Mouse (Mus musculus): Measurements from ENCODE around the gene Ppp6r3. TPM values are rescaled to one million over a fixed set of nuclear protein-coding genes. Genes with fewer than 3 reads are reported as not detected.
"Not testable (repeated sequence)": the region's sequence is repeated elsewhere in the genome, so short reads cannot be mapped to it uniquely, and the experiment has no call there.

Gene Ppp6r3
- polyA plus RNA-seq, 1 experiment from 2014 or later = 54.4 TPM

DNA sequence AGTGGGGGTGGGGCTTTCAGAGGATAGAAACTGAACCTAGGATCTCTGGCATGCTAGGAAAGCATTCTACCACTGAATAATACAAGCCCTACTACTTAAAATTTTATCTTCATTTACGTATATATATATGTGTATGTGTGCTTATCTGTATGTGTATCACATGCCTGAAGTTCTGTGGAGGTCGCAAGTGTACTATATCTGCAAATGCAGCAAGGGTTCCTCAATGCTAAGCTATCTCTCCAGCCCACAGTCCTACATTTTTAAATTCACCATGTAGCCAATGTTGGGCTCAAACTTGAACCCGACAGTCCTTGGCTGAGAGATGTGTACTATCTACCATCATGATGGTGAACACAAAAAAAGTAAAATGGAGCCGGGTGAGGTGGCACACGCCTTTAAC is 34.6 kb downstream of the Ppp6r3 start:
- Histone ChIP-seq H3K9ac (replicated peaks) (no peak overlapping the region), H3K36me3 (peaks cover 7% of the 10 kb centered on the region; the same call in 1 of the 2 replicates), H3K27me3 (replicated peaks) (no peaks in the 10 kb centered on the region), H3K9me3 (replicated peaks) (no peaks in the 10 kb centered on the region), H3K4me1 (0 out of 2 replicates have a peak, but pooled peaks cover 3% of the 10 kb centered on the region), H3K4me3 (replicated peaks) (no peak overlapping the region), H3K27ac (replicated peaks) (no peak overlapping the region), H3K4me2 (no peak overlapping the region)
- 96% methylated on average over 5 of the region's 5 CpGs for WGBS
- ATAC-seq (ENCODE audit: low FRiP score) = no peak

DNA sequence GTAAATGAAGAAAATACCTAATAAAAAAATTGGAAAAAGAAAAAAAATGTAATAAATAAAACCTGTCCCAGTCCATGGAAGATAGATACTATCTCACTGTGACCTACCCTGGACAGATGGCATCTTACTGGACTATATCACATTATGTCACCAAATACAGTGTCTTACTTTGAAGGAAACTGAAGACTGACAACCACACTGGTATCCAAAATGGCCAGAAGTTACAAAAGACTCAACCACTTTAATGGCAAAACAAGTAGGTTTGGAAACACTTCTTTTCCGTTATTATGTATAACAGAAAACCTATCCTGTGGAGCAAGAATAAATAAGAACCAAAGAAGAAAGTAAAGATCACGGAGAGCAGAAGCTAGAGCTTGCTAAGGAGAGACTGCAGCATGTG is 35.3 kb downstream of the Ppp6r3 start:
- Histone ChIP-seq H3K36me3 (peaks cover 7% of the 10 kb centered on the region; the same call in 1 of the 2 replicates), H3K4me1 (0 out of 2 replicates have a peak, but pooled peaks cover 3% of the 10 kb centered on the region), H3K9ac (replicated peaks) (no peak overlapping the region), H3K9me3 (replicated peaks) (no peaks in the 10 kb centered on the region), H3K4me3 (replicated peaks) (no peak overlapping the region), H3K27me3 (replicated peaks) (no peaks in the 10 kb centered on the region), H3K27ac (replicated peaks) (no peak overlapping the region), H3K4me2 (no peak overlapping the region)
- ATAC-seq (ENCODE audit: low FRiP score) = no peak
- 92% methylated on average over 2 of the region's 2 CpGs for WGBS

DNA sequence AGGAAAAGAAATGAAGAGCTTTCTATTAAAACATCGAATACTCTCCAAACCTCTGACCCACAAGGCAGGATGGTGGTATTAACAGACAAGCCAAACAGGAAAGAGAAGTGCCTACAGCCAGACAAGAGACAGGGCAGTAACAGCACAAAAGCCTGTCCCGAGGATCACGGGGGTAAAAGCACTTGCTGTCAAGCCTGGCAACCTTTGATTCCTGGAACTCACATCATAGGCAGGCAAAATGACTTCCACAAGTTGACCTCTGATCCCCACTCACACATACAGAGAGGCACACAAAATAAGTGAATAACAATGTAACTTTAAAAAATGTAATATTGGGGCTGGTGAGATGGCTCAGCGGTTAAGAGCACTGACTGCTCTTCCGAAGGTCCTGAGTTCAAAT is 36.1 kb downstream of the Ppp6r3 start:
- H3K27me3 ChIP-seq (replicated peaks) = no peaks in the 10 kb centered on the region
- H3K36me3 ChIP-seq = peaks cover 7% of the 10 kb centered on the region; the same call in 1 of the 2 replicates
- H3K4me2 ChIP-seq = no peak overlapping the region
- 89% methylated on average over 5 of the region's 5 CpGs for WGBS
- no peak overlapping the region for H3K4me3 ChIP-seq (replicated peaks)
- ATAC-seq (ENCODE audit: low FRiP score) = no peak
- H3K4me1 ChIP-seq = 0 out of 2 replicates have a peak, but pooled peaks cover 3% of the 10 kb centered on the region
- H3K9me3 ChIP-seq (replicated peaks) = no peaks in the 10 kb centered on the region
- H3K27ac ChIP-seq (replicated peaks) = no peak overlapping the region
- H3K9ac ChIP-seq (replicated peaks) = no peak overlapping the region

DNA sequence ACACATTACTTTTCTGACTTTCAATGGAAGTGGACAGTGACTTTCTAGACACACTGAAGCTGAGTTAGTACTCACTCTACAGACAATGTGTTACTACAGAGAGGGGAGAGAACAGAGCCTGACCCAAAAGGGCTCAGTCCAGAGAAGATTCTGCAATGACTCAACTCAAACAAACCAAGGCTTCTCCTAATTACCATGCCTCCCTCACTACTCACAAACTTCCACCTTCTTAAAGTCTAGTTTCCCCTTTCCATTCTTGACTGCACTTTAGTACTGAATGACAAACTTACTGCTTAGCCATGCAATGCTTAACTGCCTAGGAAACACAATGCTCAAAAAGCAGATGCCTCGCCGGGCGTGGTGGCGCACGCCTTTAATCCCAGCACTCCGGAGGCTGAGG is 37.9 kb downstream of the Ppp6r3 start:
- ATAC-seq (ENCODE audit: low FRiP score) = no peak
- Histone ChIP-seq H3K9ac (replicated peaks) (no peak overlapping the region), H3K9me3 (replicated peaks) (no peaks in the 10 kb centered on the region), H3K36me3 (peaks cover 5% of the 10 kb centered on the region; the same call in 1 of the 2 replicates), H3K4me3 (replicated peaks) (no peak overlapping the region), H3K4me2 (no peak overlapping the region), H3K27me3 (replicated peaks) (no peaks in the 10 kb centered on the region), H3K4me1 (0 out of 2 replicates have a peak, but pooled peaks cover 3% of the 10 kb centered on the region), H3K27ac (replicated peaks) (no peak overlapping the region)
- WGBS = 98% methylated on average over 6 of the region's 6 CpGs

DNA sequence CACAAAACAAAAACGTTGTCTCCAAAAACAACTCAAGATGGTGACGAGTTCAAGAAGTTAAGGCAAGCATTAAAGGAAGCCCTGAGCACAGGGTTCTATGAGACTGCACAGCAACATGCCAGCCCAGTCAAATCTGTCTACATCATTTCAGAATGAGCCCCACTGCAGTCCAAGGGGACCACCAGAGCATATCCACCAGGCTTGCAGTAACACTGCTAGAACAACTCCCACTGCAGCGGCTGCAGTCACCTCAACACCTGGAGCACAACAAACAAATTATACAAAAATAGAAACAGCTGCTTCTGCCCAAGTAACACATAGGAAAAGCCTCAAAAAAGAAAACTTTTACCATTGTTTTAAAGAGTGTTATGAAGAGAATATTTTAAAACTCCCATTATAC is 40.6 kb downstream of the Ppp6r3 start:
- no peaks in the 10 kb centered on the region for H3K36me3 ChIP-seq
- 89% methylated on average over 3 of the region's 3 CpGs for WGBS
- H3K9ac ChIP-seq (replicated peaks) = no peak overlapping the region
- no peak overlapping the region for H3K4me2 ChIP-seq
- no peak for ATAC-seq (ENCODE audit: low FRiP score)
- no peaks in the 10 kb centered on the region for H3K27me3 ChIP-seq (replicated peaks)
- H3K4me3 ChIP-seq (replicated peaks) = no peak overlapping the region
- H3K27ac ChIP-seq (replicated peaks) = no peak overlapping the region
- H3K9me3 ChIP-seq (replicated peaks) = no peaks in the 10 kb centered on the region
- peaks cover 5% of the 10 kb centered on the region; the same call in 1 of the 2 replicates for H3K4me1 ChIP-seq

DNA sequence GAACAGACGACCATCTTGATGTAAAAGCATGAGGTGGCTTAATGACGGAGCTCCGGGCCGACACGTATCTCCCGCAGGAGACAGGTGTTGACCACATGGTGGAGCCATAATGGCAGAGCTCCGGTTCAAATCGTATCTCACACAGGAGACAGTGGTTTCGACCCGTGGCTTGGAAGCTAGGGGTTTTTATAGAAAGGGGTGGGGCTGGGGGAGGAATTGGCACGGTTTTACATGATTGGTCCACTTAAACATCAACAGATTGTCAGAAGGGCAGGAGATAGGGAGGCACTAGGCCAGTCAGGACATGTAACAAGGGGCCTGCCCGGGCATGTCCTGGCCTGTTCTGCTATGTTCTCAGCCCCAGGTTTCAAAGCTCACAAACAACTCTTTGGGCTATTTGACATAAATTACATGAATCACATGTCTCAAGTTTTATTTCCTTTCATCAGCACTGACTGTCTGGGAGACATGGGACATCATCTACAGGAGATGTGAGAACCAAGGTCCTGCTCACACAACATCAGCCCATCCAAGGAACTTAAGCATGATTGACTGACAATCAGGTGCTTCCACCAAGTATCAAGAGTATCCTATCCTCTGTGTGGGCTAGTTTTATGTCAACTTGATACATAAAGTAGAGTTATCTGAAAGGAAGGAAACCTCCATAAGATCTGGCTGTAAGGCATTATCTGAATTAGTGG is 42.1 kb downstream of the Ppp6r3 start:
- H3K9ac ChIP-seq (replicated peaks); H3K4me1 ChIP-seq; H3K4me2 ChIP-seq; H3K36me3 ChIP-seq; H3K27me3 ChIP-seq (replicated peaks); H3K4me3 ChIP-seq (replicated peaks); ATAC-seq (ENCODE audit: low FRiP score); H3K9me3 ChIP-seq (replicated peaks); H3K27ac ChIP-seq (replicated peaks): not testable (repeated sequence)
- WGBS = 89% methylated on average over 12 of the region's 12 CpGs

DNA sequence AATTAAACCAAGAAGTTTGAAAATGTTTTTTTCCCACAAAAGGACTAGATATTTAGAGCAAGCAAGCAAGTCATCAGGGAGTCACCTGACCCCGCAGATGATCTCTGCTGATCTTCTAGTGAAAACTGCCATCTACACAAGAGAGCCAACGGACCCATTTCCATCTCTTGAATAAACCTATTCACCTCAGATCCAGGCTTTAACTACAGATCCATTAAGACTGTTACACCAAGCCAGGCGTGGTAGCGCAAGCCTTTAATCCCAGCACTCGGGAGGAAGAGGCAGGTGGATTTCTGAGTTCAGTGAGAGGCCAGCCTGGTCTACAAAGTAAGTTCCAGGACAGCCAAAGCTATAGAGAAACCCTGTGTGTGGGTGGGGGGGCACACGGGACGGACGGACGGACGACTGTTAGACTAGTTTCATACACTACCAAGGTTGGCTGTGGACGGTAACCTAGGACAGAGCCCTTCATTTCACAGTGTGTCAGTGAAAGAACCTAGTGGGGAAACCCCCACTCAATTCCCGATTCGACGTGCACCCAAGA is 42.8 kb downstream of the Ppp6r3 start:
- Histone ChIP-seq H3K9me3 (replicated peaks) (no peaks in the 10 kb centered on the region), H3K27me3 (replicated peaks) (no peaks in the 10 kb centered on the region), H3K9ac (replicated peaks) (no peak overlapping the region), H3K4me1 (peaks cover 5% of the 10 kb centered on the region; the same call in 1 of the 2 replicates), H3K4me3 (replicated peaks) (no peak overlapping the region), H3K36me3 (no peaks in the 10 kb centered on the region), H3K27ac (replicated peaks) (no peak overlapping the region), H3K4me2 (no peak overlapping the region)
- no peak for ATAC-seq (ENCODE audit: low FRiP score)
- 96% methylated on average over 14 of the region's 14 CpGs for WGBS

DNA sequence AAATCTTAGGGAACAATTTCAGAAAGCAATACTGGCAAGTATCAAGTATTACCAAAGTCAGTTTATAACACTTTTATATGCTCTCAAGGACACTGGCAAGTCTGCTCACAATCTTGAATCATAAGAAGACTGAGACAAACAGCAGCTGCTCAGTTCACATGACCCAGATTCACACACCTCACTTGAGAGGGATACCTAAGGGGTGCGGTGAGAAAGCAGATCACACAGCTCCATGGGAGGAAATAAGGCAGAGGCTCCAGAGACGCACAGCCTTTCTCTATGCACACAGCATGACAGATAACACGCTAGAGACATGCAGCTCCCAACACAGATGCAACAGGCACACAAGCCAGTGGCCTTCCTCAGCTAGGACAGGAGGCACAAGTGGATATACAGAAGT is 45.8 kb downstream of the Ppp6r3 start:
- no peaks in the 10 kb centered on the region for H3K27me3 ChIP-seq (replicated peaks)
- peaks cover 3% of the 10 kb centered on the region; the same call in 1 of the 2 replicates for H3K4me1 ChIP-seq
- no peak overlapping the region for H3K4me3 ChIP-seq (replicated peaks)
- H3K9ac ChIP-seq (replicated peaks) = no peak overlapping the region
- H3K27ac ChIP-seq (replicated peaks) = no peak overlapping the region
- WGBS = 92% methylated on average over 3 of the region's 3 CpGs
- H3K36me3 ChIP-seq = peaks cover 15% of the 10 kb centered on the region
- H3K9me3 ChIP-seq (replicated peaks) = no peaks in the 10 kb centered on the region
- no peak for ATAC-seq (ENCODE audit: low FRiP score)
- no peak overlapping the region for H3K4me2 ChIP-seq

DNA sequence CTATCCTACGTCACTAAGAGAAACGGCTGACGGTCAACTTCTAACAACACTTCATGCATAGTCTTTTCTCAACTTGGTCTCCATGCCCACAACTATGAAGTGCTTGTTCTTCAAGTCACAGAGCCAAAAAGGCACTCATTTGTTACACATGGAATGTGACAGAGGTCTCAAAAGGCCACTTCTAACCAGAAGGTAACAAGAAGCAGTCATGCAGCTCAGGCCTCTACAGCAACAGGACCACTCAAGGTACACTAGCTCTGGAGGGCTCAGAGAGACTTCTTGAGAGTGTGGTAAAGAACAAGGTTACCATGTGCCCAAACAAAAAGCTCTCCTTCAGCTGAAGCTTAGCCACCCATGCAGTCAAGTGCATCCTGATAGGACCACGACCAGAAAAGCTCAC is 46.9 kb downstream of the Ppp6r3 start:
- Histone ChIP-seq H3K27me3 (replicated peaks) (no peaks in the 10 kb centered on the region), H3K9ac (replicated peaks) (no peak overlapping the region), H3K36me3 (peaks cover 15% of the 10 kb centered on the region), H3K27ac (replicated peaks) (no peak overlapping the region), H3K9me3 (replicated peaks) (no peaks in the 10 kb centered on the region), H3K4me2 (no peak overlapping the region), H3K4me3 (replicated peaks) (no peak overlapping the region), H3K4me1 (peaks cover 3% of the 10 kb centered on the region; the same call in 1 of the 2 replicates)
- 87% methylated on average over 4 of the region's 4 CpGs for WGBS
- ATAC-seq (ENCODE audit: low FRiP score) = no peak

DNA sequence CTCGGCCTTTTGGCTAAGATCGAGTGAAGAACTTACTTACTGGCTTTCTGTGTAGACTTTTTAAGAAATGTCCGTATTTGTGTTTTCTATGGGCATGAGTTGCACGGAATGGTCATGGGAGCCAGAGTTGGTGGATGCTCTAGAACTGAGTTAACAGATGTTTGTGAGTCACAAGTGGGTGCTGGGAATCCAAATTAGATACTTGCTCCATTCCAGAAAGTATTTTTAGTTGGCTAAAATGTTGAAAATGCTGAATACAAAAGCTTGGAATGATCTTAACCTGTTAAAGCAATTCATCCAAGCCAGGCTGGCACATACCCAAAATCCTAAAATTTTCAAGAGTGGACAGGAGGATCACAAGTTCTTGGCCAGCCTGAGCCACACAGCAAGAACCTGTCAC is 48.0 kb downstream of the Ppp6r3 start:
- Histone ChIP-seq H3K4me3 (replicated peaks) (no peak overlapping the region), H3K4me2 (no peak overlapping the region), H3K9ac (replicated peaks) (no peak overlapping the region), H3K27ac (replicated peaks) (no peak overlapping the region), H3K36me3 (peaks cover 15% of the 10 kb centered on the region), H3K4me1 (peaks cover 3% of the 10 kb centered on the region; the same call in 1 of the 2 replicates), H3K27me3 (replicated peaks) (no peaks in the 10 kb centered on the region), H3K9me3 (replicated peaks) (no peaks in the 10 kb centered on the region)
- ATAC-seq (ENCODE audit: low FRiP score) = no peak
- WGBS = 97% methylated on average over 4 of the region's 4 CpGs

DNA sequence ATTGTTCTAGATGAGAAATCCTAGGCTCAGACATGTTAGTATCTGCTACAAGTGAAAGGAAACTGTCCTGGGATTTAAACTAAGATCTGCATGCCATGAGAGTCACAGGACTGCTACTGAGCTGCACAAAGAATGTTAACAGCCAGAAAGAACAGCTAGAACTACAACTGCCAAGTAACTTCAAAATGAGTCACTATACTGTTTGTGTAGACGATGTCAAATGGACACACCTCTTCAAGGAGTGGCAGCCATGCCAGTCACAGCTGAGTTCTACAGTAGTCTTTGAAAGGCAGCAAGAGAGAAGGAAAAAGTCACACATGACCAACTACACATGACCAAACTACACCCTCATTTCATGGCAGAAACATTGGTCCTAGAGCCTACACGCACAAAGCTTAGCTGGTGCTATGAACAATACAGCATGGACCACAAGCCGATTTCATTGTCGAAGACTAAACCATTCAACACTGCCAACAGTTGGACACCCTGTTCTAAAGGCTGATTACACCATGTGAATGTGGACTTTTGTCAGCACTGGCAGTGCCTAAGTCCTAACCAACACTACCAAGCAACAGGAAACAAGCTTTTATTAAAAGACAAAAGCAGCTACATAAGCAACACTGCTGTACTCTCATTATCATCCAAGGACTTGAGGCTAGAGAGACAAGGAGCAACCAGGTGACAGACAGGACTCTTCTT is 55.9 kb downstream of the Ppp6r3 start:
- H3K4me2 ChIP-seq = no peak overlapping the region
- H3K36me3 ChIP-seq = peaks cover 32% of the 10 kb centered on the region
- H3K4me3 ChIP-seq (replicated peaks) = no peak overlapping the region
- no peaks in the 10 kb centered on the region for H3K9me3 ChIP-seq (replicated peaks)
- no peak overlapping the region for H3K9ac ChIP-seq (replicated peaks)
- H3K27me3 ChIP-seq (replicated peaks) = no peaks in the 10 kb centered on the region
- 89% methylated on average over 4 of the region's 4 CpGs for WGBS
- no peak overlapping the region for H3K27ac ChIP-seq (replicated peaks)
- H3K4me1 ChIP-seq = no peaks in the 10 kb centered on the region
- ATAC-seq (ENCODE audit: low FRiP score) = no peak

DNA sequence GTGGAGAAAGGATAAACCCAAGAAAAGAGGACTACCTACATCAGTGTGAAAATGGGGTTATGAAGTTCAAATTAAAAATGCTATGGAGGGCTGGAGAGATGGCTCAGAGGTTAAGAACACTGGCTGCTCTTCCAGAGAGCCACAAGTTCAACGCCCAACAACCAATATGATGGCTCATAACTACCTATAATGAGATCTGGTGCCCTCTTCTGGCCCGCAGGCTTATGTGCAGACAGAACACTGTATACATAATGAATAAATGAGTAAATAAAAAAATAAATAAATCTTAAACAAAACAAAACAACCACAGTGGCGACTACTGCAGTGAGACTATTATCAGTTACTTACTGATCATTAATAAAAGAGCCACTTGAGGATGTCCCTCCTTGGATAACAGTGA is 78.3 kb downstream of the Ppp6r3 start:
- no peak overlapping the region for H3K4me3 ChIP-seq (replicated peaks)
- H3K9me3 ChIP-seq (replicated peaks) = no peaks in the 10 kb centered on the region
- H3K9ac ChIP-seq (replicated peaks) = no peak overlapping the region
- no peaks in the 10 kb centered on the region for H3K4me1 ChIP-seq
- H3K27ac ChIP-seq (replicated peaks) = no peak overlapping the region
- ATAC-seq (ENCODE audit: low FRiP score) = no peak
- WGBS = over 99% methylated on average over 3 of the region's 3 CpGs
- no peaks in the 10 kb centered on the region for H3K27me3 ChIP-seq (replicated peaks)
- H3K36me3 ChIP-seq = peaks cover 56% of the 10 kb centered on the region
- no peak overlapping the region for H3K4me2 ChIP-seq

All from neural tube, embryonic 15.5 days (tissue).